Mouse (Mus musculus) embryonic fibroblast, embryonic 13.5 days (primary cell): ENCODE results near the gene Deup1. TPM values are rescaled to one million over a fixed set of nuclear protein-coding genes. Genes with fewer than 3 reads are reported as not detected.

Experiments used
- H3K27ac ChIP-seq: 2 replicates; pipeline ENCODE4 v1.5.1; 2012; ENCODE audit warnings: low read length, control low read depth, inconsistent platforms; ENCODE audit not compliant: insufficient read depth
- H3K4me1 ChIP-seq: 2 replicates; pipeline ENCODE4 v1.6.1; 2011; ENCODE audit warnings: low read length; ENCODE audit not compliant: control insufficient read depth, insufficient read depth
- H3K4me3 ChIP-seq: 2 replicates; pipeline ENCODE4 v1.5.1; 2011; ENCODE audit warnings: mild to moderate bottlenecking, control low read depth, low read length; ENCODE audit not compliant: insufficient read depth
- CTCF ChIP-seq: IDR thresholded peaks from 2 replicates; pipeline ENCODE4 v1.5.1; 2011; ENCODE audit warnings: mild to moderate bottlenecking, control low read depth, low read length, moderate library complexity, borderline replicate concordance; ENCODE audit not compliant: insufficient read depth
- POLR2A ChIP-seq: IDR thresholded peaks from 2 replicates; pipeline ENCODE4 v1.6.1; 2011; ENCODE audit warnings: low read depth, mild to moderate bottlenecking, control low read depth, low read length, moderate library complexity
- polyA plus RNA-seq: library from polyadenylated mRNA; stranded (reverse); fragments of >200 nt; gene quantifications from 2 replicates; pipeline ENCODE4 v1.2.4, GENCODE M21; 2011; ENCODE audit warnings: low read depth; ENCODE audit not compliant: missing spikeins, insufficient read length

Gene Deup1
- polyA plus RNA-seq, 1 experiment, result not detected

GRCm38 (mm10) chr9:15594148-15594547, 33.6 kb downstream of the Deup1 start:
- H3K4me3 ChIP-seq, result no peak overlapping the region
- no peak overlapping the region for H3K27ac ChIP-seq
- H3K4me1 ChIP-seq, result no peaks in the 10 kb centered on the region
- TF ChIP-seq CTCF (no peak), POLR2A (no peak)

DNA sequence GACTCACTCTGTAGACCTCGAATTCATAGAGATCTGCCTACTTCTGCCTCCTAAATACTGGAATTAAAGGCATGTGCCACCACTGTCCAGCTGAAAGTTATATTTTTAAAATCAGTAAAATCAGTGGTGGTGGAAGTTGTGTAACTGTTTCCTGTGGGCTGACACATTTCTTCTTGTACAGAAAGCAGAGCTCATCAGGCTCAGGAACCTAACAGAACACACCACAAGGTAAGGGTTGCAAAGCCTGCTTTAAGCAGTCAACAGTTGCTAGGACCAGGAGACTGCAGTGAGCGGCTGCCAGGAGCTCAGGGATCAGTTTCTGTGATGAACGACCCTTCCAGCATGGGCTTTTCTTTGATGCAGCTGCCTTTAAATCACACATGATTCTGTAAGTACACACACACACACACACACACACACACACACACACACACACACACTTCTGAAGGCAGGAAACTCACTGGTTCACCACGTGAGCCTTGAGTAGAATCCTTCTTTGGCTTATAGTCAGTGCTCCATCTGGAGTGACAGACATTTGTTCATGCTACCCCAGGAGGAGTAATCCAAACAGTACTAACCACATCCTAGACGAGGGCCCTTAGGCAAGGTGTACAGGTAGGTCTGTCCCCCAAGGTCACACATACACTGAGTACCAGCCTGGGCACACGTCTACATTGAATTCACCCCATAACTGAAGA, 40.4 kb downstream of the Deup1 start:
- TF ChIP-seq CTCF, result no peak
- no peak for TF ChIP-seq POLR2A
- H3K4me1 ChIP-seq, result no peaks in the 10 kb centered on the region
- no peak overlapping the region for H3K4me3 ChIP-seq
- no peak overlapping the region for H3K27ac ChIP-seq

GRCm38 (mm10) chr9:15585956-15586355, 41.8 kb downstream of the Deup1 start:
- no peak overlapping the region for H3K4me3 ChIP-seq
- TF ChIP-seq POLR2A, result no peak
- TF ChIP-seq CTCF, result no peak
- no peaks in the 10 kb centered on the region for H3K4me1 ChIP-seq
- no peak overlapping the region for H3K27ac ChIP-seq

GRCm38 (mm10) chr9:15584209-15584608, 43.5 kb downstream of the Deup1 start:
- no peak for TF ChIP-seq POLR2A
- no peak for TF ChIP-seq CTCF
- no peaks in the 10 kb centered on the region for H3K4me1 ChIP-seq
- H3K27ac ChIP-seq, result no peak overlapping the region
- no peak overlapping the region for H3K4me3 ChIP-seq

GRCm38 (mm10) chr9:15582026-15582425, 45.7 kb downstream of the Deup1 start:
- Histone ChIP-seq H3K4me1 (no peaks in the 10 kb centered on the region), H3K27ac (no peak overlapping the region), H3K4me3 (no peak overlapping the region)
- TF ChIP-seq POLR2A (no peak), CTCF (no peak)

GRCm38 (mm10) chr9:15580176-15580575, 47.6 kb downstream of the Deup1 start:
- H3K4me3 ChIP-seq, result no peak overlapping the region
- no peaks in the 10 kb centered on the region for H3K4me1 ChIP-seq
- no peak overlapping the region for H3K27ac ChIP-seq
- TF ChIP-seq POLR2A (no peak), CTCF (no peak)

DNA sequence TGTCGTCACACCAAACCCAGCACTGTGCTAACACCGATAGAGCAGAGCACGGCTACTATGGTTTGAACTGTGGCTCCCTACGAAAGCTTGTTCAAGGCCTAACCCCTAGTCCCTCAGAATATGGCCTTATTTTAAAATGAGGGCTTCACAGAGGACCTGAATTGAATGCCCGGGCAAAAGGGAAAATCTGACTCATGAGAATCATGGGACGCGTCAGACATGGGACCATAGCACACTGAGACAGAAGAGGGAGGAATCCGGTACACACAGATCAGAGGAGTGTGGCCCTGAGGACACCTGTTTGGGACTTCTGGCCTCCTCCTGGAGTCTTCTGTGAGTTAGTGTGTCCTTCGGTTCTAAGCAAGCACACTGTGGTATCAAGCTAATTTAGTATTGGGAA, 48.8 kb downstream of the Deup1 start:
- no peak overlapping the region for H3K4me3 ChIP-seq
- H3K4me1 ChIP-seq, result no peaks in the 10 kb centered on the region
- H3K27ac ChIP-seq, result no peak overlapping the region
- TF ChIP-seq CTCF (no peak), POLR2A (no peak)

DNA sequence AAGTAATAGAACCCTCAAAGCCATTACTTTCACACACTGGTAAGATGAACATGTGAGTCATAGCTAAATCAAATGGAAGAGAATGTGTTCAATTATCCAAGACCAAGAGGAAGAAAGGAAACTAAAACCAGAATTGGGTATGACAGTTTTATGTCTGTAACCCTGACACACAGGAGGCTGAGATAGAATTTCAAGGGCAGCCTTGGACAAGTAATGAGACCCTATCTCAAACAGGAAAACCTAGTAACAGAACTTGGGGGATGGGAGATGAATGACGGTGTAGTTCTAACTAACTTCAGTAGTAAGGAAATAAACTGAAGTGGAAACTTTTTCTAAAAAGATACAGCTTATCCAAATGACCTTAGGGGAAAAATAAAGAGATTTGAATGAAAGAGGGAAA, 49.3 kb downstream of the Deup1 start:
- Histone ChIP-seq H3K4me1 (no peaks in the 10 kb centered on the region), H3K4me3 (no peak overlapping the region), H3K27ac (no peak overlapping the region)
- TF ChIP-seq CTCF (no peak), POLR2A (no peak)

DNA sequence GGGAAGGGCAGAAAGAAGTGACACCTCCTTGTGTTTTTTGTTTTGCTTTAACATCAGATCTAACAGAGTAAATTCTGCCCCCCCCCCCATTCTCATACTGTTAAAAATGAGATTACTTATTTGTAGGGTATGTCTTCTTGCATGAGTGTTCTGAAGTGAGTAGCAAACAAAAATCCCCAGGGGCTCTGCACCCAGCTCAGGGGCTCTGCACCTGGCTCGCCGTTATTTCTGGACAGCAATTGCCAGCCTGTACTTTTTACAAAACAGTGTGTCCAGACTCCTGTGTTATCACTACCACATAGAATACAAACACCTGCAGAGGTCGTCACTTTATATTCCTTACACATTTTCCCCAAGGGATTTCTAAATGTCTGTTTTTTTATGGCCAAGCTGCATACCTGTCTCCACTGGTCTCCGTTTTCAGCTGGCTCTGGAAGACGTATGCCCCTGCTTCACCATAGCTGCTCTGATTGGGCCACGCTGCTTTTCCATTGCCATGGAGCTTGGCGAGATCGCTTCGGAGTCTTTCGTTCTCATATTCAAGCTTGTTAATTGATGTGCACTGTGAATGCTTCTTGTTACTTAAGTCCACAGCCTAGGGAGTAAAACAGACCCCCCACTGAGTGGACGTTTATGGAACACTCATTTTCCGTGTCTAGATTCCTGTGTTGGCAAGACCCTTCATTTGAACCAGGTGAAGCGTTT, 52.8 kb downstream of the Deup1 start:
- Histone ChIP-seq H3K4me1 (no peaks in the 10 kb centered on the region), H3K27ac (no peak overlapping the region), H3K4me3 (no peak overlapping the region)
- no peak for TF ChIP-seq POLR2A
- TF ChIP-seq CTCF, result no peak

- TF ChIP-seq CTCF, result no peak
- no peak for TF ChIP-seq POLR2A
- no peak overlapping the region for H3K4me3 ChIP-seq
- no peak overlapping the region for H3K27ac ChIP-seq
- no peaks in the 10 kb centered on the region for H3K4me1 ChIP-seq
These were observed 65.4 kb downstream of the Deup1 start for GRCm38 (mm10) chr9:15562353-15562752.

DNA sequence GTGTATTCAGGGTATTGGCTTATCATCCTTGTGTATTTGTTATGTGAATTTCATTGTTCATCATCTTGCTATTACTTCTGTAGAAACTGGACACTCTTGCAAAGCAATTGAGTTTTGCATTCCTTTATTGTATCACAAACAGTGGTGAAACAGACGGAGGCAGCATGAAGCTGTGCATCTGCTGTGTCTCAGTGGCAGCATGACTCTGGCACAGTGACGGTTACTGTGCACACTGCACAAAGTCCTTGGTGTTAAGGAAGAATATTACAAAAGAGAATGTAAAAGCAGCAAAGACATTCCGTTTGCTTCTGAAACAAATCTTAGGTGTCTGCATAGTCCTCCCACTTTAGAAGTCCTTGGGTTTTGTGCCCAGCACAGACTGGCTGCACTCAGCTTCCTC, 67.3 kb downstream of the Deup1 start:
- Histone ChIP-seq H3K27ac (no peak overlapping the region), H3K4me1 (no peaks in the 10 kb centered on the region), H3K4me3 (no peak overlapping the region)
- TF ChIP-seq POLR2A (no peak), CTCF (no peak)
